22 mouse cellular contexts compared by ENCODE assay signal in genomic region chr16:90783302-90783701, GRCm38 (mm10). TPM values are rescaled to one million over a fixed set of nuclear protein-coding genes. Genes with fewer than 3 reads are reported as not detected.
A peak's percentile ranks its signal among the peaks of the same experiment; 100 is the strongest.
DNase-seq lines count a peak whose midpoint lies in the region; ATAC-seq and TF ChIP-seq lines count a peak whose summit lies in the region.
"Had no signal": no experiment of that assay in that cellular context is flagged by ENCODE, and none has a peak within 500 bp of the region (broad histone marks: within the 10 kb centered on the region; RNA-seq: fewer than 3 reads in every experiment).

No protein-coding gene starts in this region.

- H3K4me2 ChIP-seq in heart, embryonic 11.5 days: no peak overlapping the region
- peak overlapping the region; percentile 31; the same call in 1 of the 2 replicates for H3K4me2 ChIP-seq in heart, embryonic 15.5 days
- H3K4me2 ChIP-seq: embryonic facial prominence, embryonic 13.5 days; forebrain, embryonic 12.5 days; hindbrain, embryonic 13.5 days had no signal

- no peak overlapping the region for H3K4me3 ChIP-seq in heart, embryonic 11.5 days (ENCODE audit: low read depth, low read length)
- no peak overlapping the region for H3K4me3 ChIP-seq in heart, adult 2 months
- no peak overlapping the region for H3K4me3 ChIP-seq in heart, embryonic 15.5 days
- H3K4me3 ChIP-seq: embryonic facial prominence, embryonic 13.5 days; forebrain, embryonic 12.5 days; hindbrain, embryonic 13.5 days had no signal

- intact Hi-C loops in heart, adult 2 months (cut with DNase I): no loop called here

- TF ChIP-seq POLR2A in heart, adult 2 months (IDR thresholded peaks at IDR 0.05; ENCODE audit: insufficient read depth, low read depth, low read length): no peak

- 0 out of 2 replicates have a peak overlapping the region, but pooled peaks have one; percentile 47 for H3K27ac ChIP-seq in heart, embryonic 11.5 days (ENCODE audit: low read depth, low read length)
- H3K27ac ChIP-seq in heart, adult 2 months: no peak overlapping the region
- H3K27ac ChIP-seq in heart, embryonic 15.5 days: peak overlapping the region; percentile 63
- H3K27ac ChIP-seq: embryonic facial prominence, embryonic 13.5 days; forebrain, embryonic 12.5 days; hindbrain, embryonic 13.5 days; hindbrain, postnatal 0 days had no signal

- H3K9ac ChIP-seq in heart, embryonic 11.5 days (ENCODE audit: low read depth, low read length): no peak overlapping the region
- H3K9ac ChIP-seq in heart, adult 2 months (ENCODE audit: low read depth, low read length): no peak overlapping the region
- no peak overlapping the region for H3K9ac ChIP-seq in heart, embryonic 15.5 days
- H3K9ac ChIP-seq: embryonic facial prominence, embryonic 13.5 days; forebrain, embryonic 12.5 days; hindbrain, embryonic 13.5 days had no signal

- peaks cover 16% of the 10 kb centered on the region for H3K4me1 ChIP-seq in heart, embryonic 11.5 days (ENCODE audit: control insufficient read depth, insufficient read depth, low read length)
- no peaks in the 10 kb centered on the region for H3K4me1 ChIP-seq in heart, adult 2 months (ENCODE audit: control insufficient read depth, insufficient read depth, low read length)
- peaks cover 21% of the 10 kb centered on the region for H3K4me1 ChIP-seq in heart, embryonic 15.5 days (replicated peaks)
- H3K4me1 ChIP-seq: embryonic facial prominence, embryonic 13.5 days; forebrain, embryonic 12.5 days; hindbrain, embryonic 13.5 days had no signal

- no peaks in the 10 kb centered on the region for H3K79me2 ChIP-seq in heart, adult 2 months (replicated peaks; ENCODE audit: control insufficient read depth, insufficient read depth, low read length)

- no peak; the same call in 1 of the 2 replicates for ATAC-seq in heart, embryonic 11.5 days (replicated peaks; ENCODE audit: insufficient number of reproducible peaks, low FRiP score, low TSS enrichment)
- ATAC-seq in heart, embryonic 15.5 days (replicated peaks; ENCODE audit: insufficient number of reproducible peaks, insufficient read depth, low FRiP score, low read depth): peak; percentile 83
- ATAC-seq: forebrain, embryonic 16.5 days; hindbrain, postnatal 0 days had no signal

- 80% methylated on average over 11 of the region's 11 CpGs for WGBS in heart, embryonic 11.5 days (ENCODE audit: insufficient replicate concordance)
- WGBS in heart, adult 2 months: 72% methylated on average over 11 of the region's 11 CpGs
- WGBS in heart, embryonic 15.5 days: 60% methylated on average over 11 of the region's 11 CpGs

- no peaks in the 10 kb centered on the region for H3K9me3 ChIP-seq in heart, embryonic 11.5 days (replicated peaks; ENCODE audit: control insufficient read depth, low read length)
- H3K9me3 ChIP-seq in heart, embryonic 15.5 days (replicated peaks): no peaks in the 10 kb centered on the region
- H3K9me3 ChIP-seq: embryonic facial prominence, embryonic 13.5 days; forebrain, embryonic 12.5 days; hindbrain, embryonic 13.5 days had no signal

- H3K27me3 ChIP-seq in heart, embryonic 11.5 days (ENCODE audit: control insufficient read depth, insufficient read depth, low read length): no peaks in the 10 kb centered on the region
- H3K27me3 ChIP-seq in heart, adult 2 months (ENCODE audit: control insufficient read depth, insufficient read depth, low read length): no peaks in the 10 kb centered on the region
- H3K27me3 ChIP-seq in heart, embryonic 15.5 days: no peaks in the 10 kb centered on the region
- H3K27me3 ChIP-seq: embryonic facial prominence, embryonic 13.5 days; forebrain, embryonic 12.5 days; hindbrain, embryonic 13.5 days had no signal

- TF ChIP-seq CTCF in heart, adult 2 months (IDR thresholded peaks at IDR 0.05): no peak

- no peak for TF ChIP-seq EP300 in heart, adult 2 months (IDR thresholded peaks at IDR 0.05; ENCODE audit: insufficient read depth, low read depth, low read length)

- peaks cover 28% of the 10 kb centered on the region for H3K36me3 ChIP-seq in heart, embryonic 11.5 days (ENCODE audit: control insufficient read depth, insufficient read depth, low read length)
- H3K36me3 ChIP-seq in heart, adult 2 months (ENCODE audit: control insufficient read depth, insufficient read depth, low read length): no peaks in the 10 kb centered on the region
- H3K36me3 ChIP-seq in heart, embryonic 15.5 days: peaks cover 59% of the 10 kb centered on the region

- DNase-seq in heart, adult 2 months: no peak
- DNase-seq in heart, adult 8-10 months (ENCODE audit: low spot score): no peak
- DNase-seq in kidney, adult 9 months: peak; percentile 22
- no peak for DNase-seq in kidney, postnatal 25 days
- peak; percentile 25 for DNase-seq in heart, postnatal 4 days
- DNase-seq: adrenal gland, adult 2 months; adrenal gland, postnatal 25 days; cerebellum, adult 18-20 months; cerebellum, adult 9-11 months; cerebellum, postnatal 36 days; gastrocnemius, postnatal 10 days had no signal

RNA-seq across cellular contexts. Expression of gene Urb1, which starts 26.9 kb away (rescaled TPM):
- 7.0 and 9.9 TPM in 2 replicates for polyA plus RNA-seq in heart, embryonic 11.5 days (2014; fragmentation: Nextera tagmentation; extraction: Ambion mirVana)
- total RNA-seq in heart, adult 2 months (2021): 1 to 10 TPM; 5.5 to 6.1 TPM
- 2.6 and 3.0 TPM in 2 replicates for polyA plus RNA-seq in heart, adult 2 months (2012; rRNA removed)
- polyA plus RNA-seq in heart, embryonic 15.5 days (2015; fragmentation: Nextera tagmentation; extraction: Ambion mirVana): 6.2 and 6.8 TPM in 2 replicates
- 1 to 10 TPM; 5.7 to 9.1 (median 7.4) TPM for total RNA-seq in heart, adult 8-10 months (2022)
- 10 to 100 TPM; 13.3 to 14.5 TPM for total RNA-seq in heart, postnatal 4 days (2021)

RNA-seq across cellular contexts. Expression of gene Eva1c, which starts 43.2 kb away (rescaled TPM):
- 1.3 and 1.9 TPM in 2 replicates for polyA plus RNA-seq in heart, embryonic 11.5 days (2014; fragmentation: Nextera tagmentation; extraction: Ambion mirVana)
- 1 to 10 TPM; 1.3 to 2.1 TPM for total RNA-seq in heart, adult 2 months (2021)
- 0.92 and 1.6 TPM in 2 replicates for polyA plus RNA-seq in heart, adult 2 months (2012; rRNA removed)
- polyA plus RNA-seq in heart, embryonic 15.5 days (2015; fragmentation: Nextera tagmentation; extraction: Ambion mirVana): 3.2 and 4.2 TPM in 2 replicates
- total RNA-seq in heart, adult 8-10 months (2022): 1 to 10 TPM; 1.6 TPM
- 1 to 10 TPM; 1.5 to 2.4 TPM for total RNA-seq in heart, postnatal 4 days (2021)
- total RNA-seq: hematopoietic stem cell, adult 5-6 weeks had no signal

RNA-seq across cellular contexts. Expression of gene Mrap, which starts 45.3 kb away (rescaled TPM):
- polyA plus RNA-seq in heart, embryonic 11.5 days (2014; fragmentation: Nextera tagmentation; extraction: Ambion mirVana): 31.3 and 36.3 TPM in 2 replicates
- 10 to 100 TPM; 15.7 to 17.5 TPM for total RNA-seq in heart, adult 2 months (2021)
- 30.5 and 47.6 TPM in 2 replicates for polyA plus RNA-seq in heart, adult 2 months (2012; rRNA removed)
- polyA plus RNA-seq in heart, embryonic 15.5 days (2015; fragmentation: Nextera tagmentation; extraction: Ambion mirVana): 31.7 and 32.2 TPM in 2 replicates
- total RNA-seq in heart, adult 8-10 months (2022): 10 to 100 TPM; 13.4 to 20.0 (median 13.6) TPM
- 10 to 100 TPM; 24.0 to 25.1 TPM for total RNA-seq in heart, postnatal 4 days (2021)
- total RNA-seq: ES-E14; hematopoietic stem cell, adult 5-6 weeks had no signal
- polyA plus RNA-seq: embryonic facial prominence, embryonic 13.5 days; forebrain, embryonic 12.5 days; forebrain, embryonic 16.5 days; hindbrain, embryonic 13.5 days; intestine, embryonic 14.5 days; kidney, embryonic 14.5 days had no signal

RNA-seq across cellular contexts. Expression of gene Mis18a, which starts 56.1 kb away (rescaled TPM):
- 45.6 and 46.2 TPM in 2 replicates for polyA plus RNA-seq in heart, embryonic 11.5 days (2014; fragmentation: Nextera tagmentation; extraction: Ambion mirVana)
- 1 to 10 TPM; 1.9 to 2.9 TPM for total RNA-seq in heart, adult 2 months (2021)
- 3.8 and 6.1 TPM in 2 replicates for polyA plus RNA-seq in heart, adult 2 months (2012; rRNA removed)
- 31.2 and 32.8 TPM in 2 replicates for polyA plus RNA-seq in heart, embryonic 15.5 days (2015; fragmentation: Nextera tagmentation; extraction: Ambion mirVana)
- total RNA-seq in heart, adult 8-10 months (2022): 1 to 10 TPM; 2.1 to 3.7 (median 2.8) TPM
- 10 to 100 TPM in 1 of 2 experiments, 1 to 10 TPM in 1; 9.5 to 11.6 TPM for total RNA-seq in heart, postnatal 4 days (2021)

Comparison
In these comparisons a context has a peak if more than half of its experiments do, and no peak if none do; other contexts are left out.
1. DNase-seq: peak in kidney, adult 9 months (single experiment) and heart, postnatal 4 days (single experiment); none in heart, adult 2 months (0 of 2), heart, adult 8-10 months (single experiment) and kidney, postnatal 25 days (0 of 2).